Mouse (Mus musculus): ENCODE data around the gene Cox4i1.

DNA sequence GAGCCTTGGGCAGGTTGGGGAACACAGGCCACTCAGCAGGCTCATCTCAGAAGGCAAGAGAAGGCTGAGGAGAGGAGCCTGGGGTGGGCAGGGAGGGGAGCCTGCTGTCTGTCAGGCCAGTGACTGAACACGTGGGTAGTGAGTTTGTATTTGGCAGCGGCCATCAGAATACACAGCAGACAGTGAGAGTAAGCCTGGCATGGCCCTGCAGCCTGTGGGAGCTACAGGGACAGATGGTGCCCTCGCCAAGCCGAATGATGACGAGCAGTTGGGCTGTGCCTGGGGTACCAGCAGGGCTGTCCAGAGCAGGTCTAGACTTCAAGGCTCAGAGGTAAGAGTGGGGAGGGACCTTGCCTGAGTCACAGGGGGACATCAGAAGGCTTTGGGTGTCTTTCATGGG is 40.7 kb upstream of the Cox4i1 start:
- TF ChIP-seq CTCF (IDR thresholded peaks at IDR 0.05; ENCODE audit: low read depth) (no peak), EP300 (IDR thresholded peaks at IDR 0.05; ENCODE audit: low read depth) (no peak)
